Mouse (Mus musculus) lung, adult 2 months (tissue): ENCODE measurements around the gene Nfe2l1. TPM values are rescaled to one million over a fixed set of nuclear protein-coding genes. Genes with fewer than 3 reads are reported as not detected.
"Not testable (repeated sequence)": the region's sequence is repeated elsewhere in the genome, so short reads cannot be mapped to it uniquely, and the experiment has no call there.

Experiments
- DNase-seq: peaks from one replicate; pipeline ENCODE4 v3.0.0; 2022
- H3K4me1 ChIP-seq: fragments of 200-500 bp; 2 replicates; pipeline ENCODE4 v1.6.1; 2011; ENCODE audit warnings: low read length; ENCODE audit not compliant: control insufficient read depth, insufficient read depth
- H3K4me3 ChIP-seq: fragments of 200-500 bp; replicated peaks from 2 replicates; pipeline ENCODE3; 2011; ENCODE audit warnings: low read depth, mild to moderate bottlenecking, control low read depth, low read length; ENCODE audit errors: extremely low read depth
- CTCF ChIP-seq: fragments of 200-500 bp; IDR thresholded peaks from 2 replicates; pipeline ENCODE4 v1.5.1; 2011; ENCODE audit warnings: mild to moderate bottlenecking, low read length, control low read depth; ENCODE audit not compliant: insufficient read depth
- POLR2A ChIP-seq: fragments of 200-500 bp; IDR thresholded peaks from 2 replicates; pipeline ENCODE4 v1.6.1; 2011; ENCODE audit warnings: low read depth, mild to moderate bottlenecking, control low read depth, low read length, borderline replicate concordance; ENCODE audit errors: extremely low read depth
- WGBS: fragments of 180-500 bp; shearing (Covaris S2); methylation state at CpG from one replicate; pipeline ENCODE4 v1.1.7; 2018; 5-methylcytosine and 5-hydroxymethylcytosine counted together
- polyA plus RNA-seq: library from polyadenylated mRNA; depleted of rRNA; stranded (reverse); fragments of >200 nt; gene quantifications from 2 replicates; pipeline ENCODE4 v1.2.3, GENCODE M21; 2012

Gene Nfe2l1
- polyA plus RNA-seq, 1 experiment, result 264 TPM

- peaks cover 9% of the 10 kb centered on the region for H3K4me1 ChIP-seq
- no peak overlapping the region for H3K4me3 ChIP-seq
- TF ChIP-seq POLR2A (no peak), CTCF (no peak)
- DNase-seq, result no peak
- WGBS, result 14% methylated on average over 1 of the region's 1 CpGs
These were observed 39.1 kb downstream of the Nfe2l1 start for GRCm38 (mm10) chr11:96790681-96791080.

DNA sequence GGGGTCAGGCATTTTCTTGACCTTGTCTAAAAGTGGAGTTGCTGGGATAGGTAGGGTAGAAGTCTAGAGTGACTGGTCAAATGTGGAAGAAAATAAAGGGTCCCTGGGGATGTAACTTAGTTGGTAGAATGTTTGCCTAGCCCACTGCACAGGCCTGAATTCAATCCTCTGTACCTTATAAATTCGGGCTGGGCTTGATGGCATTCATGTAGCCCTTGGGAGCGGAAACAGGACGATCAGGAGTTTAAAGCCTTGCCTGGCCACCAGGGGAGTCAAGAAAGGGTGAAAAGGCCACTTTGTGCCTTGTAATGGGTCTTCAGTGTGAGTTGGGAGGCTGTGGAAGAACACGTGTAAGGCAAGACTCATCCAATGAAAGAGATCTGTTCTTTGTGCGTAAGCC, 39.8 kb downstream of the Nfe2l1 start:
- Histone ChIP-seq H3K4me1 (peaks cover 6% of the 10 kb centered on the region), H3K4me3 (peak overlapping the region; percentile 78)
- WGBS, result 10% methylated on average over 5 of the region's 5 CpGs
- TF ChIP-seq CTCF (no peak), POLR2A (no peak)
- DNase-seq, result no peak

- Histone ChIP-seq H3K4me1 (peaks cover 6% of the 10 kb centered on the region), H3K4me3 (peak within 1 kb of the TSS; percentile 78)
- WGBS, result under 1% methylated on average over 92 of the region's 93 CpGs
- TF ChIP-seq CTCF (no peak), POLR2A (peak; percentile 74; the same call in 1 of the 2 replicates)
- DNase-seq, result peak; percentile 91
These were observed 40.6 kb downstream of the Nfe2l1 start, which contains the start of gene Cbx1 for GRCm38 (mm10) chr11:96788871-96789795. TSS of gene Cbx1 (plus strand) at chr11:96789127.

- TF ChIP-seq CTCF (no peak), POLR2A (no peak)
- Histone ChIP-seq H3K4me3 (no peak overlapping the region), H3K4me1 (peaks cover 6% of the 10 kb centered on the region)
- 42% methylated on average over 9 of the region's 9 CpGs for WGBS
- no peak for DNase-seq
These were observed 42.9 kb downstream of the Nfe2l1 start for GRCm38 (mm10) chr11:96786731-96787450.

- peak; percentile 58 for TF ChIP-seq CTCF
- not testable (repeated sequence) for H3K4me1 ChIP-seq, H3K4me3 ChIP-seq
- WGBS, result 13% methylated on average over 7 of the region's 7 CpGs
- DNase-seq, result peak; percentile 77
These were observed 44.9 kb downstream of the Nfe2l1 start for GRCm38 (mm10) chr11:96784847-96785246.

DNA sequence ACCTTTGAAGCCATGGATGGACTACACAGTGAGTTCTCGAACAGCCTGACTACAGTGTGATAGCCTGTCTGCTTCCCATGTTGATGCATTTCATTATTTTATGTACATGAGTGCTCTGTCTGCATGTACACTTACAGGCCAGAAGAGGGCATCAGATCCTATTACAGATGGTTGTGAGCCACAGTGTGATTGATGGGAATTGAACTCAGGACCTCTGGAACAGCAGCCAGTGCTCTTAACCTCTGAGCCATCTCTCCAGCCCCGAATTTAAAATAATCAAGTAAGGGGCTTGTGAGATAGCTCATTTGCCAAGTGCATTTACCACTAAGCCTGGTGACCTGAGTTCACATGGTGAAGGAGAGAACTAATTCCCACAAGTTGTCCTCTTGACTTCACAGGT, 48.3 kb downstream of the Nfe2l1 start:
- Histone ChIP-seq H3K4me3 (no peak overlapping the region), H3K4me1 (peaks cover 4% of the 10 kb centered on the region)
- TF ChIP-seq POLR2A (no peak), CTCF (no peak)
- 61% methylated on average over 2 of the region's 2 CpGs for WGBS
- no peak for DNase-seq

DNA sequence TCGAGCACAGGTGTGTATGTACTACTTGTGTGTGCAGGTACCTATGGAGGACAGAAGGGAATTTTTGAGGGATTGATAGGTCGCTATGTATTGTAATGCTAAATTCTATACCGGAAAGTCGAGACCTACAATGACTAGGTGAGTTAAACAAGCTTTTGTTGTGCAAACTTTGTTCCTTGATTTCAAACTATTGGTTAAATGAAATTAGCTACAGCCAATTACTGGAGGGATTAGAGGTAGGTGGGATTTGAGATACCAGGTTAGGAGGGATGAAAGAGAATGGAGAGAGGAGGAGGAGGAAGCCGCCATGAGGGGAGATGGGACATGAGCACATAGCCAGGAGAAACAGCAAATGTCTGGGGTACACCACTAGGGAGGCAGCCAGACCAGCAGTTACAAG, 49.5 kb downstream of the Nfe2l1 start:
- no peak overlapping the region for H3K4me3 ChIP-seq
- WGBS, result 76% methylated on average over 5 of the region's 5 CpGs
- no peak for TF ChIP-seq POLR2A
- no peak for TF ChIP-seq CTCF
- H3K4me1 ChIP-seq, result peaks cover 7% of the 10 kb centered on the region
- DNase-seq, result no peak

DNA sequence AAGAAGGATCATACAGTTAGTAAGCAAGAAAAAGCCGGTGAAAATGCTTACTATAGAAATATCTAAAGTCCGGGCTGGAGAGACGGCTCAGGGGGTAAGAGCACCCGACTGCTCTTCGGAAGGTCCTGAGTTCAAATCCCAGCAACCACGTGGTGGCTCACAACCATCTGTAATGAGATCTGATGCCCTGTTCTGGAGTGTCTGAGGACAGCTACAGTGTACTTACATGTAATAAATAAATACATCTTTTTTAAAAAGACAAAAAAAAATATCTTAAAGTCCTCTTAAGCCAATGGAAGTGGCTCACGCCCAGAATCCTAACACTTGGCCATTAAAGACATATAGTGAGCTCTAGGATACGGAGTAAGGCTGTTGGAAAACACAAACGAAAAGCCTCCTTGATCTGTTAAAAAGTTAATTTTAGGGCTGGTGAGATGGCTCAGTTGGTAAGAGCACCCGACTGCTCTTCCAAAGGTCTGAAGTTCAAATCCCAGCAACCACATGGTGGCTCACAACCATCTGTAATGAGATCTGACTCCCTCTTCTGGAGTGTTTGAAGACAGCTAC, 51.6 kb downstream of the Nfe2l1 start:
- H3K4me3 ChIP-seq, result peak overlapping the region; percentile 50
- not testable (repeated sequence) for DNase-seq, H3K4me1 ChIP-seq
- WGBS, result 60% methylated on average over 10 of the region's 10 CpGs
